Mouse (Mus musculus): ENCODE measurements at regions not wholly inside any gene's neighbourhood (a gene's known extent, or its start where the extent isn't known, plus 50 kb on each side); places are given as distances from the start of the nearest gene placed in this dataset.

DNA sequence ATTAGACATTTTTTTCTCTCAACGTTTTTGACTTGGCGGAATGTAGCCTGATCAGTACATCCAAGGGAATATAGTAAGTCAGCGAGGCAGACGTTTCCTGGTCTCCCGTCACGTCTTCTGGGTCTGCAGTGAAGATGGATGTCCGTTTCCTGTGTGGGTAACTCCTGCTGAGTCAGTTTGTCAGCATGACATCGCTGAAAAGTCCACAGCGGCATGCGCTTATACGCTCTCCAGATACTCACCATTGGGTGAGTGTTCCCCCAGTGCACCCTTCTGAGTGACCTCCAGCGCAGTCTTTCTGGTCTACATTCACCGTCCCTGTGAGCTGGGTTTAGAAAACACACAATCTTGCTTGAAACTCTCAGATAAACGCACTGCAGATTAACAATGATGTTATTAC lies 58.5 kb upstream of the Klf6 start:
- peak; percentile 21 to 43 for DNase-seq

DNA sequence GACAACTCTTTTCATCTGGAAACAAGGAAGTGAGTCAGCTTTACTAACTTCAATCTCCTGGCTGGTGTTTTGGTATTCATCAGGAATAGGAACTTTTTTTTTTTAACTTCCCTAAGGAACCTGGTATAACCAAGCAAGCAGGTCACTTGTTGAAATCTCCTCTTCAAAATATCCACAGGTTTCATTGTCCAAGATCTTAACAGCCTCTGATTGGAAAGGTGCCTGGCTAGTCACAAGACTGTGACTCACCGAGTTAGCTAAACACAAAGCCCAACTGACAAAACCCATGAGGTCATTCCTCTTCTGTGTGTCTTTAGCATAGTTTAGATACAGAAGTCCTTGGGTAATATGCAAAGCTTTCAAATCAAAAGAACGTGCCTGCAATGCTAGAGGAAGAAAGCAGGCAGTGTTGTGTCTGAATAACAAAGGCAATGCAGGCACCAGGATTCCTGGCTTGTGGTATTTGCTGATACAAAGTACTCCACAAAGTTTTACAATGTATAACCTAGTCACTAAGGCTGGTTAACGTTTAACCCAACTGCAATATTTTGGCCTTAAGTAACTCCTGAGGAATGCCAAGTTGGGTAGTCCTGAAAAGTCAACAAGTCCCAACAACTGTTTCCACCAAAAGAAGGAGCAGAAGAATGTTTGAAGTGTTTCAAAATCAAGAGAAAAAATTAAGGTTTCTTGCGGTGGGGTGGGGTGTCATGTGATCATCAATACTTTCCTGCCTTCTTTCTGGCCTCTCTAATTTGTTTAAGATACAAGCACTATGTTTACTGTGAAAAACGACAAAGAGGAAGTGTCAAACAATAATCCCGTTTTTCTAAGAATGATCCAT lies 57.5 kb upstream of the Klf6 start:
- peak; percentile 89 to 93 for DNase-seq

- no peak for DNase-seq
Observed at GRCm38 (mm10) chr13:5804381-5804941, 56.8 kb upstream of the Klf6 start.

DNA sequence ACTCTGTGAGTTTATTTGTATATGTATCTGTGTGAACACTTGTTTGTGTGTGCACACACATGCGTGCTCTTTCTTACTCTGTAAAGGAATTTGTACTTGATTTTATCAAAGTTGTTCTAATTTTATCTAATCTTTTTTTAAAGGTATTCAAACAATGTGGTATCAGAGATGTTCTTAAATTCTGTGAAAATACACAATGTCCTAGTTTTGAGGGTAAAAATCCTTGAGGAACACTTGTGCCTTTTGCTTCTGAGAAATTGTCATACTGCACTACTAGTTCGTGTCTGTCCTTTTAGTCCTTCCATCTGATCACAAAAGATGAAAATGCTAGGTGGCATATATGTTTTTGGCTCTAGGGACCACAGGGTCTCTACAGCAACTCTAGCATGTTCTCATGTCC lies 52.9 kb upstream of the Klf6 start:
- DNase-seq = no peak

Data from kidney, postnatal 25 days (tissue).